Mouse (Mus musculus) kidney, postnatal 36 days (tissue): ENCODE results near the gene Tle6.
A peak's percentile ranks its signal among the peaks of the same experiment; 100 is the strongest.

Source experiments
- DNase-seq, 2 experiments: peaks; one replicate each; pipeline ENCODE4 v3.0.0; 2021 to 2022; ENCODE audit warnings: mixed read lengths in 2 of 2

Tle6 gene

GRCm38 (mm10) chr10:81620786-81621185 lies 19.9 kb upstream of the Tle6 start:
- DNase-seq, result no peak

- no peak for DNase-seq
Measured at GRCm38 (mm10) chr10:81619976-81620375, 19.1 kb upstream of the Tle6 start.

- DNase-seq, result no peak
Measured at GRCm38 (mm10) chr10:81615486-81615885, 14.6 kb upstream of the Tle6 start.

- DNase-seq, result no peak
Measured at GRCm38 (mm10) chr10:81612779-81613178, 11.9 kb upstream of the Tle6 start.

GRCm38 (mm10) chr10:81608308-81608707 lies 7.4 kb upstream of the Tle6 start:
- DNase-seq, result peak in 1 of 2 experiments; percentile 32

- DNase-seq, result peak; percentile 96 to 98
Measured at GRCm38 (mm10) chr10:81605974-81606751, 5.3 kb upstream of the Tle6 start, which contains the start of gene BC025920. Gene BC025920, plus strand, starts transcription at chr10:81606270.

GRCm38 (mm10) chr10:81605666-81605973 lies 4.7 kb upstream of the Tle6 start:
- DNase-seq, result no peak

- DNase-seq, result peak; percentile 84 to 93
Measured at GRCm38 (mm10) chr10:81604968-81605665, 4.2 kb upstream of the Tle6 start.

- DNase-seq, result no peak
Measured at GRCm38 (mm10) chr10:81604019-81604967, 3.4 kb upstream of the Tle6 start.

GRCm38 (mm10) chr10:81602741-81603151 lies 1.9 kb upstream of the Tle6 start:
- peak; percentile 18 to 45 for DNase-seq

- no peak for DNase-seq
Measured at GRCm38 (mm10) chr10:81601396-81601905, 578 bp upstream of the Tle6 start.

GRCm38 (mm10) chr10:81600096-81600495 lies 777 bp downstream of the Tle6 start:
- DNase-seq, result no peak

- DNase-seq, result no peak
Measured at GRCm38 (mm10) chr10:81599630-81600029, 1.2 kb downstream of the Tle6 start.

- DNase-seq, result no peak
Measured at GRCm38 (mm10) chr10:81598871-81599270, 2.0 kb downstream of the Tle6 start.

- DNase-seq, result no peak
Measured at GRCm38 (mm10) chr10:81598342-81598741, 2.5 kb downstream of the Tle6 start.

GRCm38 (mm10) chr10:81597137-81597950 lies 3.5 kb downstream of the Tle6 start:
- DNase-seq, result peak in 1 of 2 experiments; percentile 36

- DNase-seq, result no peak
Measured at GRCm38 (mm10) chr10:81596611-81597010, 4.3 kb downstream of the Tle6 start.

GRCm38 (mm10) chr10:81595599-81595998 lies 5.3 kb downstream of the Tle6 start:
- DNase-seq, result no peak

- no peak for DNase-seq
Measured at GRCm38 (mm10) chr10:81593935-81594334, 6.9 kb downstream of the Tle6 start.

- DNase-seq, result no peak
Measured at GRCm38 (mm10) chr10:81593223-81593622, 7.7 kb downstream of the Tle6 start.

GRCm38 (mm10) chr10:81592631-81593030 lies 8.2 kb downstream of the Tle6 start:
- no peak for DNase-seq

- DNase-seq, result no peak
Measured at GRCm38 (mm10) chr10:81591846-81592245, 9.0 kb downstream of the Tle6 start.
